Mouse (Mus musculus): ENCODE measurements around the gene Dgkz. TPM values are rescaled to one million over a fixed set of nuclear protein-coding genes. Genes with fewer than 3 reads are reported as not detected.

The Dgkz gene
- polyA plus RNA-seq, 1 experiment = 1,103 TPM

DNA sequence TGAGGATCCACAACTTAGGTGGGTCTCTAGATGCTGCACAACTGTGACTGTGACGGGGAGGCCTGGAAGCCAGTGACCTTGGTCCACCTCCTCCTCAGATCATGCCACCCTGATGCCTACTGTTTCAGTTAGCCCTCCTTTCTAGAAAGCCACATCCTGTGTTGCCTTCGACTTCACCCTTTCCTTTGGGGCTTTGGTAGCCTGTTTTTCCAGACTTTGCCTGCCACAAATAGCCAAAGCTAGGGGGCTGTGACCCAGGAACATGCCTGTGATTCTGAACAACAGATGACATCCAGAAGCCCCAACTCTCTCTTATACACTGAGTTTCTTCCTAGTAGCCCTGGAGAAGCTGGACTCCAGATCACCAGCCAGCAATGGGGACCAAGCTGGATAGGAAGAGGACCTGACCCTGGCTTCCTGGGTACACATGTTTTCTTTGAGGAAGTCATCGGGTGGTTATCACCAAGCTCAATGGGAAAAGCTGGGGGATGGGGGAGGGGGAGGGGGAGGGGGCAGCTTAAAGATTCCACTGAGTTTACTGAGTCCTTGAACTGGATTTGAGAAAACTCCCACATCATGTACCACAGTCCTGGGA lies 11.0 kb downstream of the Dgkz start:
- DNase-seq = no peak
- 27% methylated on average over 3 of the region's 3 CpGs for WGBS
- no peaks in the 10 kb centered on the region for H3K36me3 ChIP-seq (ENCODE audit: control insufficient read depth, insufficient read depth, low read length)
- H3K4me1 ChIP-seq (replicated peaks; ENCODE audit: control insufficient read depth, insufficient read depth, low read length) = peaks cover 41% of the 10 kb centered on the region
- no peak for TF ChIP-seq CTCF (IDR thresholded peaks at IDR 0.05; ENCODE audit: borderline replicate concordance, control insufficient read depth, extremely low read depth, insufficient read depth, low read length, poor library complexity)
- no peak for TF ChIP-seq POLR2A (IDR thresholded peaks at IDR 0.05; ENCODE audit: control insufficient read depth, extremely low read depth, insufficient read depth, low read length, poor library complexity)
- H3K4me3 ChIP-seq (ENCODE audit: control insufficient read depth, insufficient read depth, low read length) = no peak overlapping the region
- peak overlapping the region; percentile 19; the same call in 1 of the 2 replicates for H3K27ac ChIP-seq (ENCODE audit: control insufficient read depth, insufficient read depth, low read length)
- no peaks in the 10 kb centered on the region for H3K27me3 ChIP-seq (ENCODE audit: control insufficient read depth, insufficient read depth, low read length)

DNA sequence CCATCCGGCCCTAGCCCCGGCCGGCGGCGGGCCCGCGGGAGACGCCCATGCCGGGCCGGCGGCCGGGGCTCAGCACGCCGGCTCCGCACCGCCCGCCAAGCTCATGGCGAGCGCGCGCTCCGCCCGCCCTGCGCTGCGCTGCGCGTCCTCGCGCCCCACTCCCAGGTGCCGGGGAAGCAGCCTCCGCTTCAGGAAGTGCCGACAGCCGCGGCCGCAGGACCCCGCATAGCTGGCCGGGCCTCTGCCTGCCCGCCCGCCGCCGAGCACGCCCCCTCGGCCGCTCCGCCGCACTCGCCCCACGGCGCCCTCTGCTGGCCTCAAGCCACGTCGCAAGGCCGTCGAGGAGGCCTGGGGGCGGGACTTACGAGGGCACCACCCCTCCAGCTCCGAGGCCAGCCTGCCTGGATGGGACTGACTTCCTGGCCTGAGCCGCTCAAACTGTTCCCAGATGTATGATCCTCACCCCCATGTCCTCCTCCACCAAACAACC lies 12.2 kb downstream of the Dgkz start:
- Histone ChIP-seq H3K27ac (ENCODE audit: control insufficient read depth, insufficient read depth, low read length) (peak overlapping the region; percentile 2; the same call in 1 of the 2 replicates), H3K36me3 (ENCODE audit: control insufficient read depth, insufficient read depth, low read length) (no peaks in the 10 kb centered on the region), H3K27me3 (ENCODE audit: control insufficient read depth, insufficient read depth, low read length) (no peaks in the 10 kb centered on the region), H3K4me1 (replicated peaks; ENCODE audit: control insufficient read depth, insufficient read depth, low read length) (peaks cover 54% of the 10 kb centered on the region), H3K4me3 (ENCODE audit: control insufficient read depth, insufficient read depth, low read length) (peak overlapping the region; percentile 73)
- TF ChIP-seq CTCF (IDR thresholded peaks at IDR 0.05; ENCODE audit: borderline replicate concordance, control insufficient read depth, extremely low read depth, insufficient read depth, low read length, poor library complexity) (peak; percentile 92), POLR2A (IDR thresholded peaks at IDR 0.05; ENCODE audit: control insufficient read depth, extremely low read depth, insufficient read depth, low read length, poor library complexity) (peak; percentile 82)
- WGBS = under 1% methylated on average over 57 of the region's 57 CpGs
- DNase-seq = peak; percentile 97

DNA sequence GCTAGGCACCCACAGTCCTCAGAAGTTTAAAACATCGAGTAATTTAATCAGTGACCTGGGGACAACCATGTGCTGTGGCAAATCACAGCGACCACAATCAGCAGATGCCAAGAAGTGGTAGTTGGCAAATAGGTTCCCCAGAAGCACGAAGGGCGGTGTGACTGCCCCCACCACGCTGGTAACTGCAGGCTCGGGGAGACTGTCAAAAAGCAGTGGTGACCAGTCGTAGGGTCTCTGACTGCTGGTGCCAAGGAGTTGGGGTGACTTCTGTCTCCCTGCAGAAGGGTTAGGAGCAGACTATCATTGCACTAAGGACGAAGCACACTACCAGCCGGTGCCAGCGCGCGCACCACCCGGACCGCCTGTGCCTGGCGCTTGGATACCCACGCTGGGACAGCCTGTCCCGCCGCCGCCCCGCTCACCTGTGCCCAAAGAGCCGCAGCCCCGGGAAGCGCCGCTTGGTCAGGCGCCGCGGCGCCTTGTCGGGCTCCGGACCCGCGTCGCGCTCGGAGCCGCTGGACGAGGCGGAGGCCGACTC lies 12.7 kb downstream of the Dgkz start:
- peak overlapping the region; percentile 88 for H3K27ac ChIP-seq (ENCODE audit: control insufficient read depth, insufficient read depth, low read length)
- TF ChIP-seq CTCF (IDR thresholded peaks at IDR 0.05; ENCODE audit: borderline replicate concordance, control insufficient read depth, extremely low read depth, insufficient read depth, low read length, poor library complexity) = no peak
- no peaks in the 10 kb centered on the region for H3K27me3 ChIP-seq (ENCODE audit: control insufficient read depth, insufficient read depth, low read length)
- WGBS = under 1% methylated on average over 39 of the region's 39 CpGs
- H3K4me3 ChIP-seq (ENCODE audit: control insufficient read depth, insufficient read depth, low read length) = peak overlapping the region; percentile 73
- H3K36me3 ChIP-seq (ENCODE audit: control insufficient read depth, insufficient read depth, low read length) = no peaks in the 10 kb centered on the region
- no peak for DNase-seq
- peaks cover 57% of the 10 kb centered on the region for H3K4me1 ChIP-seq (replicated peaks; ENCODE audit: control insufficient read depth, insufficient read depth, low read length)

DNA sequence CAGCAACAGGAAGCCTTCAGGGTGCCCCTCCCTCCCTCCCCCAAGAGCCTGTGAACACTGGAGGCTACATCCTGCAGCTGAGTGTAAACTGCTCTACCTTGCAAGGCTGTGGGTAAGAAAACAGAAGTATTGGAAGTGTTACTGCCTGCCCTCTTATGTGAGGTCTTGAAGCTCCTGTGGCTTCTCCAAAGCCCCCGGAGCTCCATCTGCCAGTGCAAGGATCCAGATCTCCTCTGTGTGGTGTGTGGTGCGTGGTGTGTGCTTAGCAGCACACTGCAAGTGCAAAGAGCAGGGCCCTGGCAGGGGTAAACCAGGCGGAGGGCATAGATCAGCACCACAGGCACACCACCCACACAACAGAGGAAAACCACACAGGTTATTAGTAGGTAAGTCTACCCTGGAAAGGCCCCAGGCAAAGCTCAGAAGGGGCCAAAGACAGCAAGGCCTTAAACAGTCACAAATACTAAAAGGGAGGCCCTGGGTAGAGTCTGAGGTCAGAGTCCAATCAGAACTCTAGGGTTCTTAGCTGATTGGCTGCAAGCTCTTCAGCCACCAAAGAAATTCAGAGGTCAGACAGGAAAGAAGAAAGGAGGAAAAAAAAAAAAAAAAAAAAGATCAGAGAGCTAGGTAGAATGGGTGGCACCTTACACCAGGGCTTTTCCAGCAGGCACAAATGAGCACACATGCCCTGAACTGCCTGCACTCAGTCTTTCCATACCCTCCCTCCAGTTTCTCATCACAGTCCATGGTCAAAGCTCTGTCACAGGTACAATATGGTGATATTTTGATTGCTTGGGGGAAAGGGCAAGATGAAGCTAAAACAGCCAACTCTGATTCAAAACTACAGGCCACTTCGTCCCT lies 13.5 kb downstream of the Dgkz start:
- Histone ChIP-seq H3K4me1 (replicated peaks; ENCODE audit: control insufficient read depth, insufficient read depth, low read length) (peaks cover 64% of the 10 kb centered on the region), H3K36me3 (ENCODE audit: control insufficient read depth, insufficient read depth, low read length) (no peaks in the 10 kb centered on the region), H3K4me3 (ENCODE audit: control insufficient read depth, insufficient read depth, low read length) (peak overlapping the region; percentile 73), H3K27ac (ENCODE audit: control insufficient read depth, insufficient read depth, low read length) (peak overlapping the region; percentile 88), H3K27me3 (ENCODE audit: control insufficient read depth, insufficient read depth, low read length) (no peaks in the 10 kb centered on the region)
- peak; percentile 43 for DNase-seq
- 12% methylated on average over 4 of the region's 4 CpGs for WGBS
- no peak for TF ChIP-seq POLR2A (IDR thresholded peaks at IDR 0.05; ENCODE audit: control insufficient read depth, extremely low read depth, insufficient read depth, low read length, poor library complexity)
- 0 out of 2 replicates have a peak, but pooled peaks have one; percentile 25 for TF ChIP-seq CTCF (IDR thresholded peaks at IDR 0.05; ENCODE audit: borderline replicate concordance, control insufficient read depth, extremely low read depth, insufficient read depth, low read length, poor library complexity)

DNA sequence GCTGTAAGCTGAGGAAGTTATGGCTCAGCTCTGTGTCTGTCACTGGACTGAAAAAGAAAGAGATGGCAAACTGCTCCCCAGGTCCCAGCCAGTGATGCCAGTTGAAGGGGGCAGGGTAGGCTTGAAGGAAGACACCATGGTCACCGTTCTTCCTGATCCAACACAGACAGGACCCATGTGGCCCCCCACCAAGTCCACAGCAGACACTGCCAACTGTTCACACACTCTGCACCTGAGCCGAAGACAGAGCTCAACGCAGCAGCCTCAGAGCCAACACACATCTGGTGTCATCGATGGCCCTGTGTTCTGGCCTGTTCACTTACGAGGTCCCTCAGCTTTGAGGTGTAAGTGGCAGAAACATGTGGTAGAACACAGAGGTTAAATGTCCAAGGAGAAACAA lies 15.2 kb downstream of the Dgkz start:
- peaks cover 73% of the 10 kb centered on the region for H3K4me1 ChIP-seq (replicated peaks; ENCODE audit: control insufficient read depth, insufficient read depth, low read length)
- WGBS = 89% methylated on average over 5 of the region's 5 CpGs

More for the DNA sequence above, 15.2 kb downstream of the Dgkz start:
- TF ChIP-seq CTCF (IDR thresholded peaks at IDR 0.05; ENCODE audit: borderline replicate concordance, control insufficient read depth, extremely low read depth, insufficient read depth, low read length, poor library complexity) = no peak
- TF ChIP-seq POLR2A (IDR thresholded peaks at IDR 0.05; ENCODE audit: control insufficient read depth, extremely low read depth, insufficient read depth, low read length, poor library complexity) = no peak
- H3K27me3 ChIP-seq (ENCODE audit: control insufficient read depth, insufficient read depth, low read length) = no peaks in the 10 kb centered on the region
- H3K27ac ChIP-seq (ENCODE audit: control insufficient read depth, insufficient read depth, low read length) = no peak overlapping the region; the same call in 1 of the 2 replicates
- H3K4me3 ChIP-seq (ENCODE audit: control insufficient read depth, insufficient read depth, low read length) = no peak overlapping the region
- no peaks in the 10 kb centered on the region for H3K36me3 ChIP-seq (ENCODE audit: control insufficient read depth, insufficient read depth, low read length)
- no peak for DNase-seq
